Mouse (Mus musculus): Measurements from ENCODE around the gene Slc16a12. TPM values are rescaled to one million over a fixed set of nuclear protein-coding genes. Genes with fewer than 3 reads are reported as not detected.

Gene Slc16a12
- total RNA-seq, 1 experiment, result 0.13 TPM

DNA sequence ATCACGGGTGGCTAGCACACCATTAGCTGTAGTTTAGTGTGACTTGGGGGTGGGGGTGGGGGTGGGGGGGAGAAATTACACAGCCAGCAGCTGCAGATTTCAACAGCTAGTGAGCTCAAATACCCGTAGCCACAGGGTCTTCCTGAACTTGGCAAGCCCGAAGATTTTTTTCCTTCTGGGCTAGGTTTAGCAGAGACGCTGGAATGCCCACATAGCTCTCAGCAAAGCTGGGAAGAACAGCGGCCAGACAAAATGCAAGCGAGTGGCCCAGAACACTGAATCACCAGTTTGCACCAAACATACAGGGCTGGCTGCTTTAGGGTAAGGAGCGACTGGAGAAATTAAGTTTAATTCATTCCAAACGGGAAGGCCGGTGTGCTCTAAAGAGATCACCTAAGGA, 888 bp downstream of the Slc16a12 start:
- no peaks in the 10 kb centered on the region for H3K36me3 ChIP-seq (ENCODE audit: control insufficient read depth, insufficient read depth, low read length, poor library complexity, severe bottlenecking)
- no peak for TF ChIP-seq HCFC1 (IDR thresholded peaks at IDR 0.05; ENCODE audit: borderline replicate concordance, insufficient read depth, low read length)
- TF ChIP-seq CHD2 (IDR thresholded peaks at IDR 0.05; ENCODE audit: low read depth, low read length), result no peak
- TF ChIP-seq ZNF384 (IDR thresholded peaks at IDR 0.05; ENCODE audit: low read depth, low read length), result no peak
- no peak for TF ChIP-seq ZC3H11A (IDR thresholded peaks at IDR 0.05; ENCODE audit: borderline replicate concordance, low read depth, low read length)
- TF ChIP-seq MAFK (IDR thresholded peaks at IDR 0.05; ENCODE audit: insufficient read depth, low read depth, low read length), result no peak
- no peak for DNase-seq (ENCODE audit: low read depth, low spot score)
- in situ Hi-C loops (cut with MboI; ENCODE audit: low sequenced_read_pairs in 2 of 2, unreplicated experiment in 2 of 2), result no loop called here
- H3K9me3 ChIP-seq (ENCODE audit: control insufficient read depth, insufficient read depth, low read depth, low read length), result no peaks in the 10 kb centered on the region
- no peak overlapping the region for H3K9ac ChIP-seq (ENCODE audit: insufficient read depth, low read depth, low read length, poor library complexity, severe bottlenecking)
- no peaks in the 10 kb centered on the region for H3K4me1 ChIP-seq (ENCODE audit: control insufficient read depth in 2 of 2, insufficient read depth in 2 of 2, low read length in 2 of 2, poor library complexity in 1 of 2)
- H3K4me3 ChIP-seq (ENCODE audit: insufficient read depth in 1 of 2, low read depth in 1 of 2, low read length in 2 of 2, poor library complexity in 1 of 2, severe bottlenecking in 1 of 2), result peak overlapping the region in 1 of 2 experiments; percentile 62; a peak in 1 of 4 replicates
- no peak overlapping the region for H3K27ac ChIP-seq (ENCODE audit: insufficient read depth, low read depth, low read length, poor library complexity, severe bottlenecking)

DNA sequence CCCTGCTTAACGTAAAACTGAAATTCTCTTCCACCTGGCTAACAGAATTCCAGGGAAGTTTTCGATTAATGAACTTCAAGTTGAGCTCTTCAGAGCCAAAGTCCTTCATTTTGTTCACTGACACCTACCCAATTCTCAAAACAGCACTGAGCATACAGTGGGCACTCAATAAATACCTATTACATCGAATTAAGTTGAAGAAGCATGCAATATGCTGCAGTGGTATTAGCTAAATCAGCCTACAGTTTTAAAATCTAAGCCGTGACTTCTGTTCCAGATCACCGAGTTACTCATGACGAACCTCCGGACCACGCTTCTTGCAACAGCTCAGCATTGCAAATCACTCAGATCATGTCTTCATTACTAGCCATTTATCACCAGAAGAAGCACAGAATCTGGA, 2.1 kb downstream of the Slc16a12 start:
- Histone ChIP-seq H3K9ac (ENCODE audit: insufficient read depth, low read depth, low read length, poor library complexity, severe bottlenecking) (no peak overlapping the region), H3K4me1 (ENCODE audit: control insufficient read depth in 2 of 2, insufficient read depth in 2 of 2, low read length in 2 of 2, poor library complexity in 1 of 2) (no peaks in the 10 kb centered on the region)

GRCm38 (mm10) chr19:34737916-34738315, 9.2 kb downstream of the Slc16a12 start:
- H3K27ac ChIP-seq (ENCODE audit: insufficient read depth, low read depth, low read length, poor library complexity, severe bottlenecking), result no peak overlapping the region
- DNase-seq (ENCODE audit: low read depth, low spot score), result no peak
- TF ChIP-seq HCFC1 (IDR thresholded peaks at IDR 0.05; ENCODE audit: borderline replicate concordance, insufficient read depth, low read length) (no peak), CHD2 (IDR thresholded peaks at IDR 0.05; ENCODE audit: low read depth, low read length) (no peak), ZNF384 (IDR thresholded peaks at IDR 0.05; ENCODE audit: low read depth, low read length) (no peak), ZC3H11A (IDR thresholded peaks at IDR 0.05; ENCODE audit: borderline replicate concordance, low read depth, low read length) (no peak), MAFK (IDR thresholded peaks at IDR 0.05; ENCODE audit: insufficient read depth, low read depth, low read length) (no peak)
- no peaks in the 10 kb centered on the region for H3K4me1 ChIP-seq (ENCODE audit: control insufficient read depth in 2 of 2, insufficient read depth in 2 of 2, low read length in 2 of 2, poor library complexity in 1 of 2)
- H3K4me3 ChIP-seq (ENCODE audit: insufficient read depth in 1 of 2, low read depth in 1 of 2, low read length in 2 of 2, poor library complexity in 1 of 2, severe bottlenecking in 1 of 2), result no peak overlapping the region
- no peak overlapping the region for H3K9ac ChIP-seq (ENCODE audit: insufficient read depth, low read depth, low read length, poor library complexity, severe bottlenecking)
- no peaks in the 10 kb centered on the region for H3K36me3 ChIP-seq (ENCODE audit: control insufficient read depth, insufficient read depth, low read length, poor library complexity, severe bottlenecking)
- no peaks in the 10 kb centered on the region for H3K9me3 ChIP-seq (ENCODE audit: control insufficient read depth, insufficient read depth, low read depth, low read length)
- in situ Hi-C loops (cut with MboI; ENCODE audit: low sequenced_read_pairs in 2 of 2, unreplicated experiment in 2 of 2), result no loop called here

More for the DNA sequence above, 2.1 kb downstream of the Slc16a12 start:
- Histone ChIP-seq H3K36me3 (ENCODE audit: control insufficient read depth, insufficient read depth, low read length, poor library complexity, severe bottlenecking) (no peaks in the 10 kb centered on the region), H3K9me3 (ENCODE audit: control insufficient read depth, insufficient read depth, low read depth, low read length) (no peaks in the 10 kb centered on the region), H3K27ac (ENCODE audit: insufficient read depth, low read depth, low read length, poor library complexity, severe bottlenecking) (no peak overlapping the region), H3K4me3 (ENCODE audit: insufficient read depth in 1 of 2, low read depth in 1 of 2, low read length in 2 of 2, poor library complexity in 1 of 2, severe bottlenecking in 1 of 2) (no peak overlapping the region)
- TF ChIP-seq MAFK (IDR thresholded peaks at IDR 0.05; ENCODE audit: insufficient read depth, low read depth, low read length) (no peak), CHD2 (IDR thresholded peaks at IDR 0.05; ENCODE audit: low read depth, low read length) (no peak), ZC3H11A (IDR thresholded peaks at IDR 0.05; ENCODE audit: borderline replicate concordance, low read depth, low read length) (no peak), HCFC1 (IDR thresholded peaks at IDR 0.05; ENCODE audit: borderline replicate concordance, insufficient read depth, low read length) (no peak), ZNF384 (IDR thresholded peaks at IDR 0.05; ENCODE audit: low read depth, low read length) (no peak)
- DNase-seq (ENCODE audit: low read depth, low spot score), result no peak
- in situ Hi-C loops (cut with MboI; ENCODE audit: low sequenced_read_pairs in 2 of 2, unreplicated experiment in 2 of 2), result no loop called here

GRCm38 (mm10) chr19:34735900-34736299, 11.2 kb downstream of the Slc16a12 start:
- no peak for TF ChIP-seq CHD2 (IDR thresholded peaks at IDR 0.05; ENCODE audit: low read depth, low read length)
- no peak for TF ChIP-seq ZNF384 (IDR thresholded peaks at IDR 0.05; ENCODE audit: low read depth, low read length)
- TF ChIP-seq HCFC1 (IDR thresholded peaks at IDR 0.05; ENCODE audit: borderline replicate concordance, insufficient read depth, low read length), result no peak
- TF ChIP-seq MAFK (IDR thresholded peaks at IDR 0.05; ENCODE audit: insufficient read depth, low read depth, low read length), result no peak
- TF ChIP-seq ZC3H11A (IDR thresholded peaks at IDR 0.05; ENCODE audit: borderline replicate concordance, low read depth, low read length), result no peak
- H3K36me3 ChIP-seq (ENCODE audit: control insufficient read depth, insufficient read depth, low read length, poor library complexity, severe bottlenecking), result no peaks in the 10 kb centered on the region
- H3K4me3 ChIP-seq (ENCODE audit: insufficient read depth in 1 of 2, low read depth in 1 of 2, low read length in 2 of 2, poor library complexity in 1 of 2, severe bottlenecking in 1 of 2), result no peak overlapping the region
- no peaks in the 10 kb centered on the region for H3K4me1 ChIP-seq (ENCODE audit: control insufficient read depth in 2 of 2, insufficient read depth in 2 of 2, low read length in 2 of 2, poor library complexity in 1 of 2)
- in situ Hi-C loops (cut with MboI; ENCODE audit: low sequenced_read_pairs in 2 of 2, unreplicated experiment in 2 of 2), result no loop called here
- no peaks in the 10 kb centered on the region for H3K9me3 ChIP-seq (ENCODE audit: control insufficient read depth, insufficient read depth, low read depth, low read length)
- H3K27ac ChIP-seq (ENCODE audit: insufficient read depth, low read depth, low read length, poor library complexity, severe bottlenecking), result no peak overlapping the region
- no peak overlapping the region for H3K9ac ChIP-seq (ENCODE audit: insufficient read depth, low read depth, low read length, poor library complexity, severe bottlenecking)
- DNase-seq (ENCODE audit: low read depth, low spot score), result no peak

DNA sequence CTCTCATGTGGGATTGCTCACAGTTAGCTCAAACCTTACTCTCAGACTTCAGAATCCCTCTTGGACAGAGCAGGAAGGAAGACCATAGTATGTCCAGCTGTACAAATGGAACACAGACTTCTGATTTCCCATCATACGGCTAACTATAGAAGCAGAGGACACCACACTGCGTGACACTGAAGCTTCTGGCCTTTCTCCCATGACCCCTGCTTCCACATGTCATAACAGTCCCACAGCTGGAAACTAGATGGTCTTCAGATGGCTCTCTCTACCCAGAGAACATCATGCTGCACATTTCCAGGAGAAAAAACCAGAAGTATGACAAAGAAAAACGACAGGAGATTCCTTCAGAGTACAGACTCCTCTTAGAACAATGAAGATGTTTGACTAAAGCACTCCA, 14.1 kb downstream of the Slc16a12 start:
- Histone ChIP-seq H3K9me3 (ENCODE audit: control insufficient read depth, insufficient read depth, low read depth, low read length) (no peaks in the 10 kb centered on the region), H3K9ac (ENCODE audit: insufficient read depth, low read depth, low read length, poor library complexity, severe bottlenecking) (no peak overlapping the region), H3K27ac (ENCODE audit: insufficient read depth, low read depth, low read length, poor library complexity, severe bottlenecking) (no peak overlapping the region), H3K36me3 (ENCODE audit: control insufficient read depth, insufficient read depth, low read length, poor library complexity, severe bottlenecking) (no peaks in the 10 kb centered on the region), H3K4me1 (ENCODE audit: control insufficient read depth in 2 of 2, insufficient read depth in 2 of 2, low read length in 2 of 2, poor library complexity in 1 of 2) (no peaks in the 10 kb centered on the region), H3K4me3 (ENCODE audit: insufficient read depth in 1 of 2, low read depth in 1 of 2, low read length in 2 of 2, poor library complexity in 1 of 2, severe bottlenecking in 1 of 2) (no peak overlapping the region)
- in situ Hi-C loops (cut with MboI; ENCODE audit: low sequenced_read_pairs in 2 of 2, unreplicated experiment in 2 of 2), result no loop called here
- DNase-seq (ENCODE audit: low read depth, low spot score), result no peak
- TF ChIP-seq CHD2 (IDR thresholded peaks at IDR 0.05; ENCODE audit: low read depth, low read length), result no peak
- no peak for TF ChIP-seq HCFC1 (IDR thresholded peaks at IDR 0.05; ENCODE audit: borderline replicate concordance, insufficient read depth, low read length)
- TF ChIP-seq MAFK (IDR thresholded peaks at IDR 0.05; ENCODE audit: insufficient read depth, low read depth, low read length), result no peak
- TF ChIP-seq ZNF384 (IDR thresholded peaks at IDR 0.05; ENCODE audit: low read depth, low read length), result no peak
- no peak for TF ChIP-seq ZC3H11A (IDR thresholded peaks at IDR 0.05; ENCODE audit: borderline replicate concordance, low read depth, low read length)

All from ES-E14 (cell line).